Mouse (Mus musculus) midbrain, embryonic 10.5 days (tissue): ENCODE measurements at regions not wholly inside any gene's neighbourhood (a gene's known extent, or its start where the extent isn't known, plus 50 kb on each side); places are given as distances from the start of the nearest gene placed in this dataset.

Source experiments
- DNase-seq: peaks from one replicate; pipeline ENCODE4 v3.0.0-alpha.2; 2017; ENCODE audit warnings: low spot score
- H3K27ac ChIP-seq: fragments of 300-500 bp; sonication (generic); replicated peaks from 2 replicates; pipeline ENCODE4 v1.5.1; 2016; ENCODE audit warnings: mild to moderate bottlenecking
- H3K27me3 ChIP-seq: fragments of 300-500 bp; sonication (generic); 2 replicates; pipeline ENCODE4 v1.6.1; 2016; ENCODE audit warnings: low read depth, mild to moderate bottlenecking; ENCODE audit not compliant: poor library complexity, severe bottlenecking
- H3K36me3 ChIP-seq: fragments of 300-500 bp; sonication (generic); 2 replicates; pipeline ENCODE4 v1.6.1; 2016; ENCODE audit warnings: mild to moderate bottlenecking, moderate library complexity
- H3K4me1 ChIP-seq: fragments of 300-500 bp; sonication (generic); 2 replicates; pipeline ENCODE4 v1.6.1; 2016
- H3K4me3 ChIP-seq: fragments of 300-500 bp; sonication (generic); 2 replicates; pipeline ENCODE4 v1.5.1; 2016; ENCODE audit warnings: mild to moderate bottlenecking, moderate library complexity
- H3K9me3 ChIP-seq: fragments of 300-500 bp; sonication (generic); replicated peaks from 2 replicates; pipeline ENCODE4 v1.6.1; 2016; ENCODE audit warnings: mild to moderate bottlenecking
- WGBS: fragments of 180-500 bp; shearing (Covaris S2); methylation state at CpG from one replicate; pipeline ENCODE4 v1.1.7; 2016; 5-methylcytosine and 5-hydroxymethylcytosine counted together

GRCm38 (mm10) chr19:30289721-30290120 is 57.0 kb downstream of the Mbl2 start:
- H3K36me3 ChIP-seq: no peaks in the 10 kb centered on the region
- 83% methylated on average over 4 of the region's 4 CpGs for WGBS
- H3K27ac ChIP-seq: no peak overlapping the region
- H3K4me1 ChIP-seq: no peaks in the 10 kb centered on the region
- no peaks in the 10 kb centered on the region for H3K9me3 ChIP-seq
- no peak overlapping the region for H3K4me3 ChIP-seq
- no peak for DNase-seq
- H3K27me3 ChIP-seq: no peaks in the 10 kb centered on the region

GRCm38 (mm10) chr19:30295263-30295704 is 62.5 kb downstream of the Mbl2 start:
- DNase-seq: peak; percentile 19
- H3K4me1 ChIP-seq: no peaks in the 10 kb centered on the region

GRCm38 (mm10) chr19:30296024-30296423 is 63.3 kb downstream of the Mbl2 start:
- DNase-seq: no peak
- Histone ChIP-seq H3K36me3 (no peaks in the 10 kb centered on the region), H3K4me3 (no peak overlapping the region), H3K27ac (no peak overlapping the region), H3K4me1 (no peaks in the 10 kb centered on the region), H3K9me3 (no peaks in the 10 kb centered on the region), H3K27me3 (no peaks in the 10 kb centered on the region)
- WGBS: 81% methylated on average over 3 of the region's 3 CpGs

More at GRCm38 (mm10) chr19:30295263-30295704, 62.5 kb downstream of the Mbl2 start:
- no peaks in the 10 kb centered on the region for H3K27me3 ChIP-seq
- WGBS: 48% methylated on average over 15 of the region's 15 CpGs
- no peaks in the 10 kb centered on the region for H3K9me3 ChIP-seq
- H3K27ac ChIP-seq: no peak overlapping the region
- H3K4me3 ChIP-seq: no peak overlapping the region
- H3K36me3 ChIP-seq: no peaks in the 10 kb centered on the region

GRCm38 (mm10) chr19:30299536-30299935 is 66.8 kb downstream of the Mbl2 start:
- WGBS: 85% methylated on average over 3 of the region's 3 CpGs
- no peaks in the 10 kb centered on the region for H3K27me3 ChIP-seq

GRCm38 (mm10) chr19:30302281-30302680 is 69.5 kb downstream of the Mbl2 start:
- Histone ChIP-seq H3K4me1 (no peaks in the 10 kb centered on the region), H3K36me3 (no peaks in the 10 kb centered on the region)
- no peak for DNase-seq

More at GRCm38 (mm10) chr19:30299536-30299935, 66.8 kb downstream of the Mbl2 start:
- DNase-seq: no peak
- no peaks in the 10 kb centered on the region for H3K36me3 ChIP-seq
- no peaks in the 10 kb centered on the region for H3K9me3 ChIP-seq
- no peaks in the 10 kb centered on the region for H3K4me1 ChIP-seq
- H3K27ac ChIP-seq: no peak overlapping the region
- no peak overlapping the region for H3K4me3 ChIP-seq

GRCm38 (mm10) chr19:30306379-30306778 is 73.6 kb downstream of the Mbl2 start:
- DNase-seq: no peak

More at GRCm38 (mm10) chr19:30302281-30302680, 69.5 kb downstream of the Mbl2 start:
- Histone ChIP-seq H3K9me3 (no peaks in the 10 kb centered on the region), H3K27me3 (no peaks in the 10 kb centered on the region), H3K4me3 (no peak overlapping the region), H3K27ac (no peak overlapping the region)
- WGBS: 89% methylated on average over 4 of the region's 4 CpGs

GRCm38 (mm10) chr19:30306919-30307318 is 74.2 kb downstream of the Mbl2 start:
- Histone ChIP-seq H3K27ac (no peak overlapping the region), H3K4me3 (no peak overlapping the region), H3K4me1 (no peaks in the 10 kb centered on the region), H3K36me3 (no peaks in the 10 kb centered on the region), H3K27me3 (no peaks in the 10 kb centered on the region), H3K9me3 (no peaks in the 10 kb centered on the region)
- DNase-seq: no peak
- WGBS: 87% methylated on average over 6 of the region's 6 CpGs

More at GRCm38 (mm10) chr19:30306379-30306778, 73.6 kb downstream of the Mbl2 start:
- no peaks in the 10 kb centered on the region for H3K4me1 ChIP-seq
- H3K36me3 ChIP-seq: no peaks in the 10 kb centered on the region
- no peaks in the 10 kb centered on the region for H3K9me3 ChIP-seq
- no peaks in the 10 kb centered on the region for H3K27me3 ChIP-seq
- no peak overlapping the region for H3K4me3 ChIP-seq
- no peak overlapping the region for H3K27ac ChIP-seq
- 86% methylated on average over 2 of the region's 2 CpGs for WGBS

GRCm38 (mm10) chr19:30317314-30317713 is 84.6 kb downstream of the Mbl2 start:
- Histone ChIP-seq H3K9me3 (no peaks in the 10 kb centered on the region), H3K36me3 (no peaks in the 10 kb centered on the region), H3K4me1 (no peaks in the 10 kb centered on the region), H3K27me3 (no peaks in the 10 kb centered on the region), H3K4me3 (no peak overlapping the region), H3K27ac (no peak overlapping the region)
- DNase-seq: no peak
- 86% methylated on average over 3 of the region's 3 CpGs for WGBS

- no peaks in the 10 kb centered on the region for H3K9me3 ChIP-seq
- no peak overlapping the region for H3K27ac ChIP-seq
- H3K27me3 ChIP-seq: no peaks in the 10 kb centered on the region
- no peak for DNase-seq
- no peak overlapping the region for H3K4me3 ChIP-seq
- no peaks in the 10 kb centered on the region for H3K36me3 ChIP-seq
- H3K4me1 ChIP-seq: no peaks in the 10 kb centered on the region
These were observed 95.0 kb downstream of the Mbl2 start for GRCm38 (mm10) chr19:30327693-30328092.

- Histone ChIP-seq H3K4me1 (no peaks in the 10 kb centered on the region), H3K27ac (no peak overlapping the region), H3K36me3 (no peaks in the 10 kb centered on the region), H3K9me3 (no peaks in the 10 kb centered on the region), H3K4me3 (no peak overlapping the region), H3K27me3 (no peaks in the 10 kb centered on the region)
- 89% methylated on average over 4 of the region's 4 CpGs for WGBS
- DNase-seq: no peak
These were observed 96.1 kb downstream of the Mbl2 start for GRCm38 (mm10) chr19:30328886-30329285.

- WGBS: 91% methylated on average over 7 of the region's 7 CpGs
- Histone ChIP-seq H3K4me3 (no peak overlapping the region), H3K27ac (no peak overlapping the region), H3K4me1 (no peaks in the 10 kb centered on the region), H3K27me3 (no peaks in the 10 kb centered on the region), H3K36me3 (no peaks in the 10 kb centered on the region), H3K9me3 (no peaks in the 10 kb centered on the region)
- no peak for DNase-seq
These were observed 98.0 kb downstream of the Mbl2 start for GRCm38 (mm10) chr19:30330792-30331191.

GRCm38 (mm10) chr19:30331850-30332249 is 99.1 kb downstream of the Mbl2 start:
- H3K36me3 ChIP-seq: no peaks in the 10 kb centered on the region
- 58% methylated on average over 1 of the region's 1 CpGs for WGBS
- no peaks in the 10 kb centered on the region for H3K9me3 ChIP-seq
- H3K4me3 ChIP-seq: no peak overlapping the region
- no peaks in the 10 kb centered on the region for H3K27me3 ChIP-seq
- DNase-seq: no peak
- no peaks in the 10 kb centered on the region for H3K4me1 ChIP-seq
- no peak overlapping the region for H3K27ac ChIP-seq

GRCm38 (mm10) chr19:30344401-30344800 is 111.7 kb downstream of the Mbl2 start:
- WGBS: 87% methylated on average over 5 of the region's 5 CpGs
- Histone ChIP-seq H3K4me1 (no peaks in the 10 kb centered on the region), H3K36me3 (no peaks in the 10 kb centered on the region), H3K4me3 (no peak overlapping the region), H3K9me3 (no peaks in the 10 kb centered on the region), H3K27ac (no peak overlapping the region), H3K27me3 (no peaks in the 10 kb centered on the region)
- no peak for DNase-seq

GRCm38 (mm10) chr19:30348924-30349323 is 116.2 kb downstream of the Mbl2 start:
- Histone ChIP-seq H3K27ac (no peak overlapping the region), H3K4me1 (no peaks in the 10 kb centered on the region), H3K4me3 (no peak overlapping the region), H3K27me3 (no peaks in the 10 kb centered on the region), H3K36me3 (no peaks in the 10 kb centered on the region), H3K9me3 (no peaks in the 10 kb centered on the region)
- DNase-seq: no peak
- 81% methylated on average over 6 of the region's 6 CpGs for WGBS
